Mouse (Mus musculus): ENCODE data around the gene Rnf113a2. TPM values are rescaled to one million over a fixed set of nuclear protein-coding genes. Genes with fewer than 3 reads are reported as not detected.

Gene Rnf113a2
- polyA plus RNA-seq, 1 experiment from 2014 or later: 17.7 TPM

DNA sequence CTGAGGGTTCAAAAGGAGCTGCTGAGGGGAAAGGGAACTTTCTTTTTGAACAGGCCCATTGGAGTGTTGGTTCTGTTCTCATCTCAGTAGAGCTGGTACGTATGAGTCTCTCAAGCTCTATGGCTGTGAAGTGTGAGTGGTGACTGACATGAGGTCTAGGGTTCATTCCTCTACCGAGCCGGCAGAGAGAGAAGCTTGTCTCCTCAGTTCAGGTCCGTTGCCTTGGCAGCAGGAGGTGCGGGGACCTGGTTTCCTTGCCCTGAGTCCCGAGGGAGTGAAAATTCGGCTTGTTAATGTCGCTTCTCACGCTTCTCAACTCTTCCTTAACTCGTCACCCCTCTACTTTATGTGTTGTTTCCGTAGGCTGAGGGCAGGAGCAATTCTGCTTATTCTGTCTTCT, 34.8 kb downstream of the Rnf113a2 start:
- peaks cover 43% of the 10 kb centered on the region for H3K4me1 ChIP-seq
- peak overlapping the region; percentile 97 for H3K4me2 ChIP-seq
- 0% methylated on average over 11 of the region's 11 CpGs for WGBS (ENCODE audit: insufficient replicate concordance)
- peak overlapping the region; percentile 93 for H3K4me3 ChIP-seq
- ATAC-seq: no peak
- peaks cover 15% of the 10 kb centered on the region for H3K27me3 ChIP-seq (replicated peaks)
- H3K36me3 ChIP-seq: peaks cover 19% of the 10 kb centered on the region
- H3K9me3 ChIP-seq (replicated peaks): no peaks in the 10 kb centered on the region
- H3K27ac ChIP-seq: peak overlapping the region; percentile 81
- peak overlapping the region; percentile 85 for H3K9ac ChIP-seq

DNA sequence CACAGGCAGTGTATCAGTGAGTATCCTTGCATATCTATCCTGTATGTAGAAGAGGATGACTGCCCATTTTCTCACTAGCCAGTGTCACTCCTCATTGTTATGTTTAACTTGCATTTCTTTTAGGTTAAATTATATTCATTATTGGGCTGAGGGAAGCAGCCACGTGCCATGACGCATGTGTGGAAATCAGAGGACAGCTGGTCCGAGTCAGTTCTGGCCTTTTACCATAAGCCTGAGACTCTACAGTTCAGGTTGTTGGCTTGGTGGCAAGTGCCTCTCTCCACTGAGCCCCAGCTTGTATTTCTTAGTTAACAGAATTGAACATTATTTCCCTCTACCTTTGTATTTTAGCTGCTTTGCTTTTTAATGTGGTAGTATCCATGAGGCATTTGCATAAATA, 39.9 kb downstream of the Rnf113a2 start:
- H3K4me1 ChIP-seq: peaks cover 33% of the 10 kb centered on the region
- H3K27me3 ChIP-seq (replicated peaks): no peaks in the 10 kb centered on the region
- no peak overlapping the region for H3K4me3 ChIP-seq
- H3K4me2 ChIP-seq: no peak overlapping the region
- H3K36me3 ChIP-seq: peaks cover 63% of the 10 kb centered on the region
- no peak for ATAC-seq
- H3K9ac ChIP-seq: no peak overlapping the region
- H3K27ac ChIP-seq: no peak overlapping the region
- 87% methylated on average over 3 of the region's 3 CpGs for WGBS (ENCODE audit: insufficient replicate concordance)
- peaks cover 7% of the 10 kb centered on the region for H3K9me3 ChIP-seq (replicated peaks)

DNA sequence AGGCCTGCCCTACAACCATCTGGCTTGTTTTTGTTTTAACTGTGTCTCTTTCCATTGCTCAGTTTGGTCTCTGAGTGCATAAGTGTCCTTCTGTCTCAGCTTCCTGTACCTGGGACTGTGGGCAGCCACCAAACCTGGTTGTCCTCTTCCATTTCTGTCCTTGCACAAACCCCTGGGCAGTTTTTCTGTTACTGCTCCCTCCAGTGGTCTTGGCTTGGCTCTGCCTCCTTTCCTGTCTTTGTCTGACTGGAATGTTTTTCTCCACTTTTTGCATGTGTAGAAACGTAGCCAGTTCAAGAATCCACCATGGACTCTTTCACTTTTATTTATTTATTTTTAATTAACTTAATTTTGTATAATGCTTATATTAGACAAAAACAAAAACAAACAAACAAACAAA, 42.8 kb downstream of the Rnf113a2 start:
- Histone ChIP-seq H3K27ac (no peak overlapping the region), H3K27me3 (replicated peaks) (no peaks in the 10 kb centered on the region), H3K4me1 (0 out of 2 replicates have a peak, but pooled peaks cover 4% of the 10 kb centered on the region), H3K4me3 (no peak overlapping the region), H3K36me3 (peaks cover 85% of the 10 kb centered on the region), H3K9ac (no peak overlapping the region), H3K9me3 (replicated peaks) (peaks cover 7% of the 10 kb centered on the region), H3K4me2 (no peak overlapping the region)
- WGBS (ENCODE audit: insufficient replicate concordance): 71% methylated on average over 1 of the region's 1 CpGs
- no peak for ATAC-seq

- no peaks in the 10 kb centered on the region for H3K4me1 ChIP-seq
- 83% methylated on average over 5 of the region's 5 CpGs for WGBS (ENCODE audit: insufficient replicate concordance)
- H3K9me3 ChIP-seq (replicated peaks): peaks cover 7% of the 10 kb centered on the region
- ATAC-seq: no peak
- H3K27me3 ChIP-seq (replicated peaks): no peaks in the 10 kb centered on the region
- no peak overlapping the region for H3K9ac ChIP-seq
- H3K27ac ChIP-seq: no peak overlapping the region
- H3K4me2 ChIP-seq: no peak overlapping the region
- no peak overlapping the region for H3K4me3 ChIP-seq
- H3K36me3 ChIP-seq: peaks cover 79% of the 10 kb centered on the region
Measured at GRCm38 (mm10) chr12:84461416-84461815, 44.4 kb downstream of the Rnf113a2 start.

DNA sequence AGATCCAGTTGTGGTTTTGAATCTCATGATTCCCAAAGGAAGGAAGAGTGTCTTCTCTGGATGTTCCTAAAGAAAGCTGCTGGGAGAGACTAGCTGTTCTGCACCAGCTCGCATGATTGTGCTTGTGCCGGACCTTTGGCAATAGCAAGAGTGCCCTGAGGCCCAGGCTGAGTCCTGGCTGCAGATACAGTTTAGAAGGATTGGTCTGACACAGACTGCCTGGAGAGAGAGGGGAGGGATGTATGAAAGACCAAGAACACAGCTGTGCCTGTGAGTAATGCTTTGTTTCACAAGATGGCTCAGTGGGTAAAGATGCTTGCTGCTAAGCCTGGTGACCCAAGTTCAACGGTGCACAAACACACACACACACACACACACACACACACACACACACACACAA, 45.9 kb downstream of the Rnf113a2 start:
- Histone ChIP-seq H3K4me3 (no peak overlapping the region), H3K9ac (no peak overlapping the region), H3K4me1 (no peaks in the 10 kb centered on the region), H3K36me3 (peaks cover 80% of the 10 kb centered on the region), H3K4me2 (no peak overlapping the region), H3K27ac (no peak overlapping the region), H3K27me3 (replicated peaks) (no peaks in the 10 kb centered on the region), H3K9me3 (replicated peaks) (peaks cover 7% of the 10 kb centered on the region)
- ATAC-seq: no peak
- WGBS (ENCODE audit: insufficient replicate concordance): 75% methylated on average over 3 of the region's 3 CpGs

Other genes with a start within 250 kb of the Rnf113a2 start
- gene Elmsan1, start 198.3 kb upstream of the Rnf113a2 start, polyA plus RNA-seq (2016; fragmentation: Nextera tagmentation; extraction: Ambion mirVana): 6.9 and 8.0 TPM in 2 replicates
- gene Ptgr2, start 132.0 kb upstream of the Rnf113a2 start, polyA plus RNA-seq (2016; fragmentation: Nextera tagmentation; extraction: Ambion mirVana): 34.9 and 35.0 TPM in 2 replicates
- 51.0 and 51.9 TPM in 2 replicates for gene Zfp410, start 100.3 kb upstream of the Rnf113a2 start, polyA plus RNA-seq (2016; fragmentation: Nextera tagmentation; extraction: Ambion mirVana)
- gene Coq6, start 55.5 kb upstream of the Rnf113a2 start, polyA plus RNA-seq (2016; fragmentation: Nextera tagmentation; extraction: Ambion mirVana): 31.9 and 34.1 TPM in 2 replicates
- gene Fam161b, start 55.4 kb upstream of the Rnf113a2 start, polyA plus RNA-seq (2016; fragmentation: Nextera tagmentation; extraction: Ambion mirVana): 2.3 and 2.4 TPM in 2 replicates
- gene Entpd5, start 8.2 kb upstream of the Rnf113a2 start, polyA plus RNA-seq (2016; fragmentation: Nextera tagmentation; extraction: Ambion mirVana): 11.5 and 12.0 TPM in 2 replicates
- 0.51 and 0.78 TPM in 2 replicates for gene Bbof1, start 8.1 kb upstream of the Rnf113a2 start, polyA plus RNA-seq (2016; fragmentation: Nextera tagmentation; extraction: Ambion mirVana)
- 17.4 and 17.9 TPM in 2 replicates for gene Aldh6a1, start 33.8 kb downstream of the Rnf113a2 start, polyA plus RNA-seq (2016; fragmentation: Nextera tagmentation; extraction: Ambion mirVana)
- gene Lin52, start 34.2 kb downstream of the Rnf113a2 start, polyA plus RNA-seq (2016; fragmentation: Nextera tagmentation; extraction: Ambion mirVana): 15.3 and 15.5 TPM in 2 replicates
- gene Vsx2, start 152.6 kb downstream of the Rnf113a2 start, polyA plus RNA-seq (2016; fragmentation: Nextera tagmentation; extraction: Ambion mirVana): not detected in 2 replicates
- gene Abcd4, start 200.2 kb downstream of the Rnf113a2 start, polyA plus RNA-seq (2016; fragmentation: Nextera tagmentation; extraction: Ambion mirVana): 5.6 and 5.9 TPM in 2 replicates
- not detected in 2 replicates for gene Vrtn, start 223.8 kb downstream of the Rnf113a2 start, polyA plus RNA-seq (2016; fragmentation: Nextera tagmentation; extraction: Ambion mirVana)

All from liver, embryonic 12.5 days (tissue).